Mouse (Mus musculus) left cerebral cortex, adult 9 months (tissue): ENCODE data around the gene Ak5.
"Not testable (repeated sequence)": the region's sequence is repeated elsewhere in the genome, so short reads cannot be mapped to it uniquely, and the experiment has no call there.

Source experiments
- DNase-seq, 2 experiments: peaks; one replicate each; pipeline ENCODE4 v3.0.0; 2022; ENCODE audit warnings: low spot score in 2 of 2

Ak5 gene

GRCm38 (mm10) chr3:152625061-152625820 is 42.9 kb downstream of the Ak5 start:
- no peak for DNase-seq

- DNase-seq, result no peak
These were observed 47.6 kb downstream of the Ak5 start for GRCm38 (mm10) chr3:152620534-152620933.

- DNase-seq, result no peak
These were observed 48.1 kb downstream of the Ak5 start for GRCm38 (mm10) chr3:152620058-152620457.

- no peak for DNase-seq
These were observed 59.1 kb downstream of the Ak5 start for GRCm38 (mm10) chr3:152609076-152609475.

GRCm38 (mm10) chr3:152605849-152606248 is 62.3 kb downstream of the Ak5 start:
- peak; percentile 75 to 81 for DNase-seq

- DNase-seq, result no peak
These were observed 68.5 kb downstream of the Ak5 start for GRCm38 (mm10) chr3:152599679-152600078.

GRCm38 (mm10) chr3:152596406-152597050 is 71.6 kb downstream of the Ak5 start:
- DNase-seq, result no peak

- peak in 1 of 2 experiments; percentile 81 for DNase-seq
These were observed 75.3 kb downstream of the Ak5 start for GRCm38 (mm10) chr3:152592767-152593425.

- no peak for DNase-seq
These were observed 77.7 kb downstream of the Ak5 start for GRCm38 (mm10) chr3:152590491-152590890.

GRCm38 (mm10) chr3:152589101-152589500 is 79.1 kb downstream of the Ak5 start:
- DNase-seq, result not testable (repeated sequence)

- no peak for DNase-seq
These were observed 81.2 kb downstream of the Ak5 start for GRCm38 (mm10) chr3:152587007-152587406.

GRCm38 (mm10) chr3:152586191-152586590 is 82.0 kb downstream of the Ak5 start:
- peak in 1 of 2 experiments; percentile 64 for DNase-seq

GRCm38 (mm10) chr3:152585581-152585980 is 82.6 kb downstream of the Ak5 start:
- no peak for DNase-seq

- no peak for DNase-seq
These were observed 85.1 kb downstream of the Ak5 start for GRCm38 (mm10) chr3:152583033-152583432.

- DNase-seq, result not testable (repeated sequence)
These were observed 86.3 kb downstream of the Ak5 start for GRCm38 (mm10) chr3:152581853-152582252.

GRCm38 (mm10) chr3:152579984-152580591 is 88.1 kb downstream of the Ak5 start:
- DNase-seq, result no peak

- DNase-seq, result no peak
These were observed 89.6 kb downstream of the Ak5 start for GRCm38 (mm10) chr3:152578282-152579228.

GRCm38 (mm10) chr3:152577763-152578162 is 90.4 kb downstream of the Ak5 start:
- DNase-seq, result no peak

- no peak for DNase-seq
These were observed 90.9 kb downstream of the Ak5 start for GRCm38 (mm10) chr3:152577273-152577672.

GRCm38 (mm10) chr3:152569242-152569605 is 98.9 kb downstream of the Ak5 start:
- DNase-seq, result no peak
